Mouse (Mus musculus): ENCODE measurements at regions not wholly inside any gene's neighbourhood (a gene's known extent, or its start where the extent isn't known, plus 50 kb on each side); places are given as distances from the start of the nearest gene placed in this dataset.
"Not testable (repeated sequence)": the region's sequence is repeated elsewhere in the genome, so short reads cannot be mapped to it uniquely, and the experiment has no call there.

DNA sequence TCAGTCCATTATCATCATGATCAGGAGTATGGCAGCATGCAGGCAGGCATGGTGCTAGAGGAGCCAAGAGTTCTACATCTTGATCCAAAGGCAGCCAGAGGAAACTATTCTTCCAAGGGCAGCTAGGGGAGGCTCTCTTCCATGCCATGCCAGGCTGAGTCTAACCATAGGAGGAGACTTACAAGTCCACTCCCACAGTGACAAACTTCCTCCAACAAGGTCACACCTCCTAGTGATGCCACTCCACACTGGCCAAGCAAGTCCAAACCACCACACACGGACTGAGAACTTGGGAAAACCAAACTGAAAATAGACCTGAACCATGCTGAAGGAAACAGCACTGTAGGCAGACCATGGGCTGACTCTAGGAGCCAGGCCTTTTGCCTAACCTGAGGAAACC is 197.4 kb downstream of the Prex1 start:
- no peak for DNase-seq (ENCODE audit: low spot score)

DNA sequence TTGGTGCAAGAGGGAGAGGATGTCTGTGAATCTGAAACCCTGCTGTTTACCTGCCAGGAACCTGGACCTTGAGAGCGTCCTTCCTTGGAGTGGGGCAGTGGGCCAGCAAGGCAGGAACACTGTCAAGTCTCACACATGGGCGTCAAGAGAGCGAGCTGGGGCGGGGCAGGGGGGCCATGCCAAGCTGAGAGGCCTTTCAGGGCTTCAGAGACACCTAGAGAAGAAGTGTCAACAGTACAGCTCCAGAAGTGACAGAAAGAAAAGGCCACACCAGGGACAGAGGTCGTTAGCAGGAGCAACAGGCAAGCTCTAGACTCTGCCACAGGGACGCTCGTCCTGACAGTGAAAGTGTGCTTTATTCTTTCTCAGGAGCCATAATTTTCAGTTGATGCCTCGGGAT is 199.0 kb downstream of the Prex1 start:
- no peak for DNase-seq (ENCODE audit: low spot score)

DNA sequence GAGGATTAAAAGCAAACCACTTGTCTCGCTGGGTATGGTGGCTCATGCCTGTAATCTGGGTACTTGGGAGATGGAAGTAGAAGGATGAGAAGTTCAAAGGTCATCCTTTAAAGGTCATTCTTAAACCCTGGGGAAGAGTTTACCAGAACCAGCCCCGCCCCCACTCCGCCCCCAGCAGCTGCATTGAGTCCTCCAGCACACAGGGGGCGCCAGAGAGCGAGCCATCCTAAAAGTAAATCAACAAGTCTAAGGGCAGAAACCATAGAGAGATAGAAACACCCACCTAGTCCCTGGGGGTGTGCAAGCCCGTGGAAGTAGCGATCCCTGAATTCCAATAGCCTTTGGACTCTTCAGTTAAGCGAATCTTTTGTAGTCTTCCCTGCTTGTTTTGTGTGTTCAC is 201.1 kb downstream of the Prex1 start:
- no peak for DNase-seq (ENCODE audit: low spot score)

DNA sequence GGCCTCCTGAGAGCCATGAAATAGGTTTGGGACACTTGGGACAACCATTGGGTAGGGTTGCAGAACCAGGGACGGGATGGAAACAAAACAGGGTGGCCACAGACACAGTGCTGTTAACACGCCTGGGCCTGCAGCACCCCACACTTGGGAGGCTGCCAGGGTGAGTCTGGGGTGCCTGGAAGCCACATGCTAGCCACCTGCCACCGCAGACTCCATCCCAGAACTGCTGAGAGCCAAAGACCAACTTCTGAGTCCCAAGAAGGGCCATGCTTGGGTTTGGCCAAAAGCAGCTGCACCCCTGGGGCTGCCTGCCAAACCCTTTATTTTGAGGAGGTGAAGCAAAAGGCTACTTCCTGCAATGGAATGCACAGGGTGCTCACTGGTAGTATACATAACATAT is 202.2 kb downstream of the Prex1 start:
- DNase-seq (ENCODE audit: low spot score) = not testable (repeated sequence)

DNA sequence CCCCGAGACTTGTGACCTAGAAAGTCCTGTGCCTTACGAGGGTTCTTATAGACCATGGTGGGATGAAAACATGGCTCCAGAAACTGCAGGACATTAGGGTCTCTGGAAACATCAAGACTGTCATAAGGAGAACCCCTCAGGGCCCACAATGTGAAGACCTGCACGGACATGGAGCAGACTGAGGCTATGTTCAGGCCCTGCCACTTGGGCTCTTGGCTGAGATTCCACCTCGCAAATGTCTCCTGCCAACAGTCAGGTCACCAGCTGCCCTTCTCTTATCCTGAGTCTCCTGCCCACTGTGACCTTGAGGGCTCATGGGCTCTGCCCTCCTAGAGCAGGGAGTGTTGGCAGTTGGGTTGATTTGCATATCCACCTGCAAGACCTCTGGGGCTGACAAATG is 202.9 kb downstream of the Prex1 start:
- no peak for DNase-seq (ENCODE audit: low spot score)

DNA sequence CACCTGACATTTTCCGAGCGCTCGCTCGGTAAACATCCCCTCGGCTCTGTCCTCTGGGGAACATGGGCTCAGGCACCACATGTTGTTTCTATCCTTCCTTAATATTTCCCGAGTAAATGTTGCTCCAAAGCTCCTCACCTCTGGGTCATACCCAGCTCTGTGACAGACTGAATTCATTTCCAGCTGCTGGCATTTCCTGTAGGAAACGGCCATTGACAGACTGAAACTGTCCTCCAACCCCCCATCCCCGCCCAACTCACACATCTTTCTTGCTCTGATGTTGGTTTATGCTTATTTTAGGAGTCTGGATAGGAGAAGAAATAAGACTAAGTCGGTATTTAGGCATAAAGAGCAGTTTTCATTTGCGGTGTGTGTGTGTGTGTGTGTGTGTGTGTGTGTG is 204.0 kb downstream of the Prex1 start:
- DNase-seq (ENCODE audit: low spot score) = no peak

DNA sequence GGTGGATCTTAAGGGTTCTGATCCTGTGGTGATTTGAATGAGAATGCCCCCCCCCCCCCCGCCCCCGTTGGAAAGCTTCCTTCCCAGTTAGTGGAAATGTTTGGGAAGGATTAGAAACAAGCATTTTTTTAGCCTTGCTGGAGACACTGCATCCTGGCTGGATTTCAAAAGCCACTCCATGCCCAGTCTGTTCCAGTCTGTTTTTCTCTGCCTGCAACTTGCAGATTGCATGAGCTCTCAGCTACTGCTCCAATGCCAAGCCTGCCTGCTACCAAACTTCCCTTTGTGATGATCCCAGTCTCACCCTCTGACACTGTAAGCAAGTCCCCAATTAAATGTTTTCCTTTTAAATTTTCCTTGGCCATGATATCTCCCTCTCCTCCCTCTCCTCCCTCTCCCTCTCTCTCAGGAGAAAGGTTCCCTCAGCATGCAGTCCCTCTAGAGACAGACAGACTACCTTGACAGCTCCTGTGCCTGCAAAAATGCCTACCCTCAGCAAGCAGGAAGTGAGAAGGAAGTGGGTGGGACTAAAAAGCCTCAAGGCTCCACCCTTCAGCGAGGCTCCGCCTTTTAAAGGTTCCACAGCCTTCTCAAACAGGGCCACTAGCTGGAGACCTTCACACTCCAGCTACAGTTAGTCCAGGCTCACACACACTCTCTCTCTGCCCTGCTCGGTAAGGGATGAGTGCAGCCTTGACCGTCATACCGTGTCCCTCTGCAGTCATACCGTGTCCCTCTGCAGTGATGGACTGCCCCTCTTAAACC is 204.8 kb downstream of the Prex1 start:
- DNase-seq (ENCODE audit: low spot score) = no peak

DNA sequence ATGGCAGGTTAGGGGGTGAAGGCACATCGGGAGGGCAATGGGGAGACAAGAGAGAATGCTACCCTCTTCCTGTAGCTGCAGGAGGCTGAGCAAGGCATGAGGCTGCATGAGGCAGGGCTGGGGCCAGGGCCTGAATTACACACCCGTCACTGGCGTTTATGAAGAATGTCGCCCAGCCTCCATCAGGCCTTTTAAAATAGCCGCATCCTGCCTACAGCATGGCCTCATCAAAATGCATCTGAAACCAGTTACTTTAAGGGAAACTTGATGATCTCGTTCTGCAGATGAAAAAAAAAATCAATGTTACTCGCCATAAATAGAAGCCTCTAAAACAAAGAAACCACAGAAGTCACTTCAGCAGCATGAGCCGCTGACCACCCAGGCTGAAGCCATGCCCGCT is 208.3 kb downstream of the Prex1 start:
- DNase-seq (ENCODE audit: low spot score) = no peak

DNA sequence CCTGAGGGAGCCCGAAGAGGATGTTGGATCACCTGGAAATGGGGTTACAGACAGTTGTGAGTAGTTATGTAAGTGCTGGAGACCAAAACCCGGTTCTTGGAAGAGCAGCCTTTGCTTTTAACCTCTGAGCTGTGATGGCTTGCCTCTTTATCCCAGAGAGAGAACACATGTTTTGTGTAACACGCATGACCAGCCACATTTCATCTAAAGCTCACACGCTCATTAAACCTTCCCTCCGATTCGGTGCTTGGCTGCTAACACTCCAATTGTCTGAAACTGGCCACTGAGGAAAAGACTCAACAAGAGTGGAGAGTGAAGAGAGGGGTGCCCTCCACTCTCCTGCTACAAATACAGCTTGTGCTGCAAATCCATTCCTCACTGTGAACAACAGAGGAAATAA is 210.0 kb downstream of the Prex1 start:
- DNase-seq (ENCODE audit: low spot score) = no peak

DNA sequence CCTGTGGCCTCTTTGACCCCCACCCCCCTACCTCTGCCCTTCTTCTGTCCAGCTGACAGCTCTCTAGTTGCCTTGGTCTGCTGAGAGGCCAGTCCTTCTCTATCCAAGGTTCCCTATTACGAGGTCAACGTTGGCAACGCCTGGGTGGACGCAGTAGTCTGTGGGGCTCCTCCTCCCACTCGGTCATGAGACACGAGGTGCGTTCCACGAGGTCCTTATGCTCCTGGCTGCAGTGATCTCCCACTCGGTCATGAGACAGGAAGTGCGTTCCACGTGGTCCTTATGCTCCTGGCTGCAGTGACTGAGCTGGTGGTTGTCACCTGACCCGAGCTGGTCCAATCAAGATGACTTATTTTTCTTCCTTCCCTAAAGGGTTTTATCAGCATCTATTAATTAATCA is 220.7 kb downstream of the Prex1 start:
- DNase-seq (ENCODE audit: low spot score) = no peak

DNA sequence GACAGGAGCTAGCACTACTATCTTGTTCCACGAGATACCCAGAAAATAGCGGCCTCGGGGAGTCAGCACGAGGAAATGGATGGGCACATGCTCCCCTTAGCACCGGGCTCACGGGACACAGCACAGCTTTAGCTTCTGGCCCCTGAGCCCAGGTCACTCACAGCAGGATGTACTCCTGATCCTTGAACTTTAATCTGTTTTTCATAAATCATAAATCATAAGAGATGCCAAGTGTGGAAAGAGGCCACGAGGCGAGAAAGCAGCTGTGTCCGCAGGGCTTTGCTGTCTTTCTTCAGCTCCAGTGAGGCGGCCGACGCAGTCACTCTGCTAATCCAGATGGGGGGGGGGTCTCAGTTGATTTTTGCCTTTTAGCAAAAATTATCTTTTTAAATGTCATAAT is 221.2 kb downstream of the Prex1 start:
- DNase-seq (ENCODE audit: low spot score) = no peak

DNA sequence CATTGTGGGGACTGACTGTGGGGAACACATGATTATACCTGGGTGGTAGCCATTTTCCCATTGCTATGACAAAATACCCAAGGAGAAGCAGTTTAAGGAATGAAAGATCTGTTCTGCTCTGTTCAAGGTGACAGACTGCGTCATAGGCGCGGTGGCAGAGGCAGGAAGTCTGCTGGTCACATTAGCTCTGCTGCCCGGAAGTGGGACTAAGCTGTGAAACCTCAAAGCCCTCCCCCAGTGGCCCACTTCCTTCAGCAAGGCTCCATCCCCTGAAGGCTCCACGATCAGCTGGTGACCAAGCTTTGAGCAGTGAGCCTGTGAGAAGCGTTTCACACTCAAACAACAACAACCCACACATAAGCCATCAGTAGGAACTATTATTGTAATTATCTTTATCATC is 221.8 kb downstream of the Prex1 start:
- no peak for DNase-seq (ENCODE audit: low spot score)

DNA sequence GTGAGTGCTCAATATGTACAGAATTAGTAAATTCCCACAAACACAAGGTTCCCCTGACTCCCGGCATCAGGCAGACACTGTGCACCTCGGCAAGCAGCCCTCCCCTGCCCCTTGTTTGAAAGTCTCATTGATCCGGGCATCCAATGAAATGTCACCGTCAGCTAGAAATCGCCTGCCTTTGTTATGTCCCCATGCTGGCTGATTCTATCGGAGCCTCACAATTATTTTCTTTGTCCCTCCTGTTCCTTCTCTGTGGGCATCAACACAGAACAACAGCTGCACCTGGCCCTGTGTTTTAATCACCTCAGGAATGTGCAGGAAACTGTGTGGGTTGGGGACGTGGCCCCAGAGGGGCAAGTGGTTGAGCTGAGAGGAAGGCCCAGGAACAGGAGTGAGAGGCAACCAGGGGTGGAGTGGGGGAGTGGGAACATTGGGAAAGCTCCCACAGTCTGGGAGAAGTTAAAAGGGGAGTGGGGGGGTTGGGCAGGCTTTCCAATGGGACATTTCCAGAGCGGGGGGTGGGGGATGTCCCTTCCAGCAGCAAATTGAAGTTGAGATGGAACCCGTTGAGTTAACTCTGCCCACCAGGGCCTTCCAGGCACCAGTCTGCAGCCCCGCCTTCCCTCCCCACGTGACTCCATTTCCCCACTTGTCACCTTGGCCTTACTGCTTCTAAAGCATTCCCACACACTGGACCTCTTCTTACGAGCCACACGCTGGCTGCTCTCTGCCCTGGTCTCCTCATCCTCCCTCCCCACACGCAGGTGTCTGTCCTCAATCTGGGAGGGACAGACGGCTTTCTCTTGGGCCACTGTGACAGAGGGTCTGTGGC is 224.4 kb downstream of the Prex1 start:
- DNase-seq (ENCODE audit: low spot score) = no peak

DNA sequence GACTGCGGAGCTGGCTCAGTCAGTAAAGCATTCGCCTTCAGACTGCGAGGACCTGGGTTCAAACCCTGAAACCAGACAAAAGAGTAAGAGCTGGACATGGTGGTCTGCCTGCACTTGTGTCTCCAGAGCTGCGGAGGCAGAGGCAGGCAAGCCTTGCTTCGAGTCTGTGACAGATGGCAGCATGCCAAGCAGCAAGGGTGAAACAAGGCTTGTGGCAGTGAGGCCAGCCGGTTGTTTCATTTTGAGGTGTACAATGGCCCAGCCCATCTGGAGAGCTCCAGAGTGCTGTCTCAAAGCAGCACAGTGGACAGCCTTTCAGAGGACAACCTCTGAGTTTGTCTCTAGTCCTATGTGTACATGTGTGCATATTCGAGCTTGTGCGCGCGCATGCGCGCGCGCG is 225.9 kb downstream of the Prex1 start:
- DNase-seq (ENCODE audit: low spot score) = no peak

DNA sequence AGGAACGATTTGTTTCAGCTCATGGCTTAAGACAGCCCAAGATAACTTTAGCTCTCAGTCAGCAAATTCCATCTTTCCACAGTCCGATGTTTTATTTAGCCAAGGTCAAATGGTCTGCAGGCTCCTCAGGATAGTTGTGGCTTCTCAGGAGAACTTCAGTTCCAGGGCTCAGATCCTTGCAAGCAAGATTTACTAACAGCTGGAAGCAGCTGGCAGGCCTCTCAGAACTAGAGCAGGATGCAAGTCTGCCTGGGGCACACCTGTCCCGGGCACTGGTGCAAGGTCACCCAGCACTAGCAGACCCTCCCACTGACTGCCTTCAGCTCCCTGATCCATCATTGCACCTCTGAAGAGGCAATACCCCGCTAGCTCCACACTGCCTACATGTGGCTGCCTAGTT is 227.8 kb downstream of the Prex1 start:
- peak; percentile 24 for DNase-seq (ENCODE audit: low spot score)

DNA sequence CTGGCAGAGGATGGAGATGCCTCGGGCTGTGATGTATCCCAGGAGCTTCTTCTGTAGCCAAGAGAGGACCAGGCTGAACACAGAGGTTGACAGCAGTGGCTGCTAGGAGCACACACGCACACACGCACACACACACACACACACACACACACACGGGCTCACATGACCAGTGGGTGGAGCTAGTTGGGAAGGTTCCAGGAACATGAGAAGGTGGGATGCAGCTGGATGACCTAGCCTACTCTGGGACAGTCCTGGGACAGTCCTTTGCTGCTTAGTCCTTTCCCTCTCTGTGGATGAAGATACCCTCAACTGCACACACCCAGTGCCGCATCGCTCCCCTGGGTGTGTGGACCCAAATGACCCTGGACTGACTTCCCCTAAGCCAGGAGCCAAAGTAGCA is 228.3 kb downstream of the Prex1 start:
- no peak for DNase-seq (ENCODE audit: low spot score)

DNA sequence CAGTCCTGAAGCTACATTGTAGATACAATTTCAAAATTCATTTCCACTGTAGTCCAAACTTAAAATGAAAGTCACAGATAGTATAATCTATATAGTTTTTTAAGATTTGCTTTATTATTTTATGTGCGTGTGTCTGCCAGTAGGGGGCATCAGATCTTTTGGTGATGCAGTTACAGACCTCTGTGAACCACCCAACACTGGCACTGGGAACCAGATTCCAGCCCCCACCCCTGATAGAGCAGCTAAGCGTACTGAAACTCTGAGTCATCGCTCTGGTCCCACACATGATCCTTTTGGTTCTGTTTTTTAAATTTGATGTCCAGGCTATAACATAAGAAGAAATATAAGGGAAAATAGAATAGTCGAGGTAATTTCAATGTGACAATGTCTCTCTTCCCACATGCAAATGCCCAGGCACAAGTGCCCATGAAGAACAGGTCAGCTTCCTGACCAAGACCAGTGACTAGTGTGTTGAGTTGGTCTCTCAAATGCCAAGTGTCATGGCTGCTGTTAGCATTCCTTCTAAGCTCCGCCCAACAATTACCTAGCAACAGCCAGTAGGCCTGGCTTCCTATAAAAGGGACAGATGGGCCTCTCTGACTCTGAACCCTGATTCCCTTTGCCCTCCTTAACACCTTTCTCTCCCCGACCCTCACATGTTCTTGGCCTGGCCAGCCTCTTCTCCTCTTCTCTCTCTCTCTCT is 229.9 kb downstream of the Prex1 start:
- no peak for DNase-seq (ENCODE audit: low spot score)

DNA sequence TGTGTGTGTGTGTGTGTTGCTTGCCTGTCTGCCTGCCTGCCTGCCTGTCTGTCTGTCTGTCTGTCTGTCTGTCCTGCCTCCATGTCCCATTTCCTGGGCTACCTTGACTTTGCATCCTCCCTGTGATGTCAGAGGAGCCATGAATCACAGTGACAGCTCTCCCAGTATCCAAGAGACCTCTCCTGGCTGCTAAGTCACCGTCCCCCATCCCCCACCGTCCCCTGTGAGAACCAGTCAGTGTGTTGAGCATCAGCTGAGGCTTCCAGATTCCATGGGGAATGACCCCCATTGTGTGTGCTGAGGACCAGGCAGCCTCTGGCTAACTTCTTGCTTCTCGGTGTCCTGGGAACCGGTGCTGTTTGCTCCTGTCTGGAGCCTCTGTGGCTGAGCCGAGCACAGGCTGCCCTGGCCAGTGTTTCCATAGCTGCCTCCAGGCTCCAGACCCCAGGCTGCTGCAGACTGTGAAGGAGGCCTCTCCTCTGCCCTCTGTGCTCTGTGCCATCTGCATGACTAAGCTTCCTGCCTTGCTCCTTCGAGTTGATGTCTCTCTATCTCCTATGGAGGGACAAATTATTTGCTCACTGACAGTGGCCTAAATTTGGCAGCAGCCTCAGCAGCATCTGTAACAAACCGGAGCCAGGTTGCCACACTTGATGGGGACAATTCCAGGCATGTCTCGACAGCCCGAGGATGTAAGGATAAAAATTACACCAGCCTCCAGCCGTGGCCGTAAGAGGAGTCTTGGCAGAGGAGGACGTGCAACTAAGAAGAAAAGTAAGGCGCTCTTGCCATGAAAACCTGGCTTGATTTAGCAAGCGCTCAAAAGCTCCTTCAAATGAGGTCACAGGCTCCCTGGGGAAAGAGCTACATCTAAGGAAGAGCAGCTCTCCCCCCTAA is 230.7 kb downstream of the Prex1 start:
- no peak for DNase-seq (ENCODE audit: low spot score)

DNA sequence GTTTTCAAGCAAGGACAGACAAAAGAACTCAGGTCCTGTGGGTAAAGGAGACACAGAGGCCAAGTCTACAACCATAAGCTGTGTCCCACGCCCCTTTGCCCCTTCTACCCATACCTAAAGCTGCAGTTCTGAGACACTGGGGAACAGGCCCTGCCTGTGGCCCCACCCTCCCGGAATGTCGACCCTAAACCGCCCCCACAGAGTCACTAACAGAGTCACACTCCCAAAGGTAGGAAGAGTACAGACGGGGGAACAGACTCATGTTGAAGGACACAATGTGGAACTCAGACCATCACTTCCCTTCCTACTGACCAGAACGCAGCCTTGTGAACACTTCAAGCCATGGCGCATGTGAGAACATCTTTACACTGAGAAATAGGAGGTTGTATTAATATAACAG is 231.9 kb downstream of the Prex1 start:
- no peak for DNase-seq (ENCODE audit: low spot score)

DNA sequence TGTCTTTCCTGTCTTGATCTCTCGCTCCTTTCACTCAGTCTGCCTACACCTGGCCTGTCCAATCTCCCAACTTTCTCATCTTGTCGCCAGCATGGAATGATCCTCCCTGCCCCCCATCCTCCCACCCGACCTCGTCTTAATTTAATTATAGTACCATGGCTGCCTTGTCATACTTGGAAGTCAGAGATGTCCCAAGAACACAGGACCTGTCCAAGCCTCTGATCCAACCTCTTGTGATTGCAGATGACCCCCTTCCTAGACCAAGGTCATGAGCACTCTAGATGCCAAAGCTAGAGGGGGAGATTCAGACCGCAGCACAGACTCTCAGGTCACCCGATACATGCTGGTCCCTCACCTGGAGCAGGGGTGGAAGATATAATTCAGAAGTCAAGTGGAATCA is 232.3 kb downstream of the Prex1 start:
- DNase-seq (ENCODE audit: low spot score) = no peak

DNA sequence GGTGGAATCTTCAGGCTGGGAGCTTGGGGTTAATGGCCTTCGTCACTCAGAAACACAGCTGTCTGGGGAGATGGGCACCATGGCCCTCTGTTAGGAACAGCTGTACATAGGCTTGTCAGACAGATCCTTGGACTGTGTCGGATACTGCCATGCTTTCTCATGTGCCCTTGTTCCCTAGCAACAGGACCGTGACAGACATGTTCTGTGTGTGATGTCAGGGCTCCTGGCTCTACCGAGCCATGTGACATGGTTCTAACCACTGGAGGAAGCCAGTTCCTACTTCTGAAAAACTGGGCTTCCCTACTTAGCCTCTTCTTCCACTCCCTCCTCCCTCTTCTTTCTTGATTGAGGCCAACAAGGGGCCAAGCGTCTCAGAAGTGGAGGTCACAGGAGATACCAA is 232.7 kb downstream of the Prex1 start:
- DNase-seq (ENCODE audit: low spot score) = no peak

DNA sequence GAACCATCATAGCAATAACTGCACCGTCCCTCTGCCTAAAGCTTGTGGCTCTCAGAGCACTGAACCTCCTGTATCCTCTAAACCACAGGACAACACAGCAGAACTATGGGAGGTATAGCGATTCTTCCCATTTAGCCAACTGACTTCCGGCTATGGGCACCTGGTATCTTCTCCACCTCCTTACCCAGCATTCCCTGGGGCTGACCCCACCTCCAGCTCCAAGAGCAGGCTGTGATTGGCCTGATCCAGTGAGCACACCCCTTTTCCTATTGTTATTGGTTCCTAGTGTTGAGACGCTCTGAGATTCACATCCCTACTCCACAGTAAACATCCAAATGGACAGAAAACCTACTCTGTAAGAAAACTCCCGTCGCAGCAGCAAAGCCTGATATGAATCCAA is 236.7 kb downstream of the Prex1 start:
- DNase-seq (ENCODE audit: low spot score) = no peak

Measured in yolk sac, embryonic 10.5 days (tissue).